Mouse (Mus musculus): ENCODE results near the gene Grk6.
A peak's percentile ranks its signal among the peaks of the same experiment; 100 is the strongest.

DNA sequence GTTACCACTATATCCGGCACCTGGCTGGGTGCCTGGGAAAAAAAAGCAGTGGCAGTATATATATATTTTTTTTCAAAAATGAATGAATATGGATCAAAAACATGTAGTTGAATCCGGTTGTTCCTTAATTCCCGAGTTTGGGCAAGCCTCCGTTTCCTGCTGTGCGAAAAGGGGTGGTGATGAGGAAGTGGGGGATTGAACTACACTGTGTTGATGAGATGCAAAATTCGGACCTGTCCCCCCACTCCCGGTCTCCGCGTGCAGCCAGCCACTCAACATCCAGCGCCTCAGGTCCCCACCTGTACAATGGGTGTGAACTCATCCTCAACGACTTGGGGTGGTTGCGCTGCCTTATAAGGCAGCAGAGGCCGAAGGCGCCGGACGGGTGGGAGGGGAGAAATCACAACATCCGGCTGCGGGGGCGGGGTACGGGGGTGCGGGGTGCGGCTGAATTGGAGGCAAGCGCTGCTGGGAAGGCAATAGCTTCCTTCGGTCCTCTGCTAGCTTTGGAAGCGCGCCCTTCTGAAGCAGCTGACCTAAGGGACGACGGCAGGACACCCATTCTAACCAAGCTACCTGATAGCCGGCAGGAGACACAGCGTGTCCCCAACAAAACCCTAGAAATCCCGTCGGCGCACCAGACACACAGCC, 461 bp upstream of the Grk6 start:
- TF ChIP-seq POLR2A (IDR thresholded peaks at IDR 0.05; ENCODE audit: control insufficient read depth, low read depth, low read length) = peak; percentile 77
- no peak for TF ChIP-seq CTCF (IDR thresholded peaks at IDR 0.05; ENCODE audit: control insufficient read depth, insufficient read depth, insufficient replicate concordance, low read depth, low read length)

All from testis, adult 2 months (tissue).